Mouse (Mus musculus) testis, postnatal 10 days (tissue): ENCODE measurements around the gene Nucks1.
A peak's percentile ranks its signal among the peaks of the same experiment; 100 is the strongest.

Experiments used
- DNase-seq: peaks from one replicate; pipeline ENCODE4 v3.0.0; 2021; ENCODE audit warnings: low spot score

Gene Nucks1

DNA sequence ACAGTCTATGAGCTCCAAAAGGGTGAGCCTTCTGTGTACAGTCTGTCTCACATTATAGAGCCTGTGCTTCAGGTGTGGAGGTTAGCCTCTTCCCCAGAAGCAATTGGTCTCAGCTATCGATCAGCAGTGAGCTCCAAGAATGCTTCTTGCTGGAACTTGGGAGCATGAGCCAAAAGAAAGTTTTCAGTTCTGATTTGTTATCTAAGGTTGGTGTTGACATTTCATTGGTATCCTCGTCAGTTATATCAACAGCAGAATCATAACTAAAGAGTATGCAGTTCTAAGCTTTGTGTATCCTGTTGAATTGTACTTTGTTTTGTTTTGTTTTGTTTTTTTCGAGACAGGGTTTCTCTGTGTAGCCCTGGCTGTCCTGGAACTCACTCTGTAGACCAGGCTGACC, 11.8 kb downstream of the Nucks1 start:
- DNase-seq: no peak

DNA sequence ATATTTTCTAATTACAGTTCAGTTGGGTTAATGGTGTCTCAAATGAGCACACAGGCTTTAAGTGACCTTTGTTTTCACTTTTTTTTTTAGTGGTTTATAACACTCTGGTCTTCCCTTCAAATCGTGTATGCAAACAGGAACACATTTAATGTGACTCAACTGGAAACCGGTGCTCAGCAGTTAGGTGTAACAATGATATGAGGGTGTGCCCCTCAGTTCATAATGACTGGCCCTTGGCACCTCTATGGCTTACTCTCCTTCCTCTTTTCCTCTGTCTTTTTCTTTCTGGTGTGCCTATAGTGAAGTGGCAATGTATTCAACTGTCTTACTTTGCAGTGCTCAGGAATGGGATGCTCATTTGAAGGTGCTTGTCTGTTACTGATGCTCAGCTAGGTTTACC, 23.1 kb downstream of the Nucks1 start:
- no peak for DNase-seq

DNA sequence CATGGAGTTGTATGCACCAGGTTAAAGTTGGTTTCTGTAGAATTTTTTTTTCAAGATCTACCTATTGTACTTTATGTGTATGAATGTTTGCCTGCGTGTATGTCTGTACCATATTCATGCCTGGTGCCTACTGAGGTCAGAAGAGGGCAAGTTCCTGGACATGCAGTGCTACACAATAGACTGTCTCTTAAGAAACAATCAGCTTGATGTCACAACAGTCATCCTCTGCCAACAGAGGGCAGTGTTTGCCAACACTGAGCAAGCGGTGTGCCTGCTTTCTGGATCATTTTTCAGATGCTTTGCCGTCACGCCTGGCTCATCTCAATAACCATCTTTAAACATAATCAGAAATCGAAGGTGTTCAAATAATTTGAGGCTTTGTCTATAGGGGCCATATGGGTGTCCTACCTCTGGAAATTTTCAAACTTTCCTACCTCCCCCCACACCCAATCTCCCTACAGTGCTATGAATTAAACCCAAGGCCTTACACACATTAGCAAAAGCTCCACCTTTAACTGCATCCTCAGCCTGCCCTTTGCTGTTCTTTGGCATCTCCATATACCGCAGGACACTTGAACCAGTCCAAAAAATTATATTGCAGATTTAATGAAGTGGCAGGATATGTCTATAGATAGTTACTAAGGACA, 27.4 kb downstream of the Nucks1 start:
- peak; percentile 82 for DNase-seq

DNA sequence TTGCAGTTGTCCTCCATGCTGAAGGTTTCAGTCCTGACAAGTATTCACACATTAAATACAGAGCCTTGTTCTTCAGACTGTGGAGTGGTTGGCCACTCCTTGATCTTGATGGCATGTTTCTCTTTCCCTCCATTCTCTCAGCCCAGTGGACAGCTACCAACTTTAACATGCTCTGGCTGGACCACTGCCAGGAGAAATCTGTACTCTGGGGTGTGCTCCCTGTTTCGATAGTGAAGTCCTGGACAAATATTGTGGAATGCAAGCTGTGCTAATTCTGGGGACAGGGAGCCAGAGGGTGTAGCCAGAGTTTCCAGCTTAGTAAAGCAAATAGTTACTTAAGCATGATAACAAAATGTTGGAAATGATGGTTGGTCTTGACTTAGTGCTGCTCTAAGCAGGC, 28.5 kb downstream of the Nucks1 start:
- peak; percentile 71 for DNase-seq

DNA sequence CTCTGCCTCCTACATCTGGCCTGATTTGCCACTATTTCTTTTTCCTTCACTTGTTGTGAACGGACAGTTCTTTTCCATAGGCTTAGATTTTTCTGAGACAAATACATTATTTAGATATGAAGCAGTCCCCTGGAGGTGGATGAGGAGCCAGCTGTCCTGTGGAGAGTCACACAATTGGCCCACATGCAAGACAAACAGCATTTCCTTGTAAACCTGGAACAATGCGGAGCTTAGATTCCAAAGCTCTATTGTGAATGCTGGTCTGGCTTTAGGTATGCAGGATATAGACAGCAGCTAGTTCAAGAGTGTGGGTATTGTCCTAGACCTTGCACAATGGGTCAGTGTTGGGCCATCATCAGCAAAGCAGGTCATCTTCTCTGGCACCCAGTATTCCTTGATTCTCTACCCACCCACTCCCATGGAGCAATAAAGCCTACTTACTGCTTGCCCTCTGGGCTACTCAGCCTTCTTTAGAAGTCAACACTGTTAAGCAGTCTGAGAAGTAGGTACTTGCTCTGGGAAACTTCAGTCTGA, 30.4 kb downstream of the Nucks1 start:
- DNase-seq: no peak

DNA sequence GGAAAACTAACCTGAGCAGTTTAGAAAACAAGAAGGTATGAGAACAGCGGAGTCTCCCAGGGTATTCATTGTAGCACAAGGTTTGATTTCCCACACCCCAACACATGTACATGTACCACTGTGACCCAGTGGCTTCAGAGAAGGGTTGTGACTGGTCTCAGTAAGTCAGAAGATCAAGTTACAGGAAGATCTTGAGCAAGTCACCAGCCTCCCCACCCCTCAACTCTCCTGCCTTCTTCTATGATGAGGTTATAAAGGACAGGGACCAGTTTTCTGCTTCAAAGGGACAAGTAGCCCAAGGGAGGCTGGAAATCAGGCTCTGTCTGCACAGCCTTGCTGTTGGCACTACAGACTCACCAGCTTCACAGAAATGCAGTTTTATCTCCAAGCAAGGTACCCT, 31.2 kb downstream of the Nucks1 start:
- DNase-seq: no peak

DNA sequence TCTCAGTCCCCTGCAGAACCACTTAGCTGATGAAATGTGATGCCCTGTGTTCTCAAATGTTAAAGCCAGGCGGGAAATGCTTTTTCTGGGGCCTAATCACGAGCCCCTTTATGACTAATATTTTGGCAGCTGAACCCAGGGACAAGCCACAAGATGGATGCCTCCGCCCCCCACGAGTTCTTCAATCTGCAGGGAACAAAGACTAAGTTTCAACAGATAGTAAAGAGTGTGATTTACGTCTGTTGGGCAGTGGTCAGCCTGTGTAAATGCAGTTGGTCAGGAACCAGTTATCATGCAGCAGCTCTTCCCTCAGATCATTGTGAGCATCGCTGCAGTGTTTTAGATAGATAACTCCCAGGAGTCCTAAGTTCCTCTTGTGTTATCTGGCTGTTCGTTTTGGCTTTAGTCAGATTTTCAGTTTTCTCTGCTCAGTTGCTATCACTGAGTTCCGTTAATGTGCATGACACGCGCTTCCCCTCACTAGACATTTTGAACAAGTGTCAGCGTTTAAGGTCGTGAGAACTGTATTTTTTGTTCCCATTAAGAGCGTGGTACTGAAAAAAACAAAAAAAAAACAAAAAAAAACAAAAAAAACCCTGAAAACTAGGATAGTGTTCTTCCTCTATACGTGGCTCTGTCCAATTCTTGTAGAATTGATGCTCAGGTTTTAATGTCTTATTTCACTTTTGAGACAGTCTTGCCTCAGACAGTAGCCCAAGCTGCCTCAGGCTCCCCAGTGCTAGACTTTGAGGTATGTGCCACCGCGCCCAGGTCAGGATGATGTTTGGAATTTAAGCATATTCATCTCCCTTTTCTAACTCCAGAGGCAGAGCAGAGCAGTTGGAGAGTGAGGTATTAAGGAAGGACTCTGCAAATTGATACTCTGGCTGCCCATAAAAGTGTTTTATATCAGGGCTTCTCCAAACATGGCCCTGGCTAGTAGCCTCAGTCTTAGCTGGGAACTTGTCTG, 32.6 kb downstream of the Nucks1 start:
- DNase-seq: no peak

DNA sequence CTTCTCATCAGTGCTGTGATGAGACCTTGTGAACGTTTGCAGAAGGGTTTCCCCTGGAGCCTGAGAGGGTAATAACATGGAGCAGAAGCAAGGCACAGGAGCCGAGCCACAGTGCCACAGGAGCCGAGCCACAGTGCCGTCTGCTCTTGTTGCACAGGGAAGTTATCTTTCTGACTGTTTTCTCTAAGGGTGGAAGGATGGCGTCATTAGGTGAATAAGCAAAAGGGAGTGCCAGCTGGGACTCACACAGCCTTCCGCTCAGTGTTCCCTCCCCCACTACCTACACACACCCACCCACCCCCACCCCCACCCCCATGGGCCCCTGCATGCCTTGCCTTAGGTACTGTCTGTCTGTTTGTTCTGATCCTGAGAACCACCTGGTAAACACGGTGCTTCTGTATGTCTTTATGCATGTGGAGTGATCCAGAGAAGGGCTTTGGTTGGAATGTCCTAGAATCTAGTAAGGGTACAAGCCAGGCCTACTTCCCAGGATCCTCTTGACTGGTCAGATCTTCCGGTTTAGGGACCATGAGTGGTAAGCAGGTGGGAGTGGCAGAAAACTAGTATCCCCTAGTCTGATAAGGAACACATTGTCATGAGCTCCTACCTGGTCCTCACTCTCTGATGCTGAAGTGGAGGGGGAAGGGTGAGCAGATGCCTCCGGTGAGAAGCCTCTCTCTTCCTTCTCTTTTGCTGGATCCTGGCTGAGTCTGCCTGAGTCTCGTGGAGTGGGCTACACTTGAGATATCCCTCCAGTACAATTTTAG, 35.5 kb downstream of the Nucks1 start:
- DNase-seq: no peak

DNA sequence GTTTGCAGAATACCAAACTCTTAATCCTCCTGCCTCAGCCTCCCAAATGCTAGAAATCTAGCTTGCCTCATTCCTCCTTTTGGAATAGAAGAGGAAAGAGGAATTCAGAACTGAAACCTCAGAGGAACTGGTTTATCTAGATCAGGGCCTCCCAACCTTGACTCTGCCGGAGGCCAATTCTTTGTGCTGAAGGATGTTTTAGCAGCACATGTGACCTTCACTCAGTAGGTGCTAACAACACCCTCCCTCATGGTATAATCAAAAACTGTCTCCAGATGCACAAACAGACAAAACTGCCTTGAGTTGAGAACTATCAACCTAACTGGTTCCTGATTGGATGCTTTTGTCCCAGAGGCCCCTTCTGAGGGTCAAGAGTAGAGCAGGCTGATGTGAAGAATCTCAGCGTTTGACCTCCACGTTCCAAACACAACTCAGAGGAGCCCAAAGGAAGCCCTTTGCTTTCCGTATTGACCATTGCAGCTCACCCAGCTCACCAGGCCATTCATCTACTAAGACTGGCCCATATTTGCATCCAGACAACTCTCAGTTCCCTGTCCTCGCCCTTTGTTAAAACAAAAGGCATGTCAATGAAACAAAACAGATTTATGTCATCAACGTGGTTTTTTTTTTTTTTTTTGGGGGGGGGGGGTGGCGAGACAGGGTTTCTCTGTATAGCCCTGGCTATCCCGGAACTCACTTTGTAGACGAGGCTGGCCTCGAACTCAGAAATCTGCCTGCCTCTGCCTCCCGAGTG, 36.3 kb downstream of the Nucks1 start:
- DNase-seq: no peak

DNA sequence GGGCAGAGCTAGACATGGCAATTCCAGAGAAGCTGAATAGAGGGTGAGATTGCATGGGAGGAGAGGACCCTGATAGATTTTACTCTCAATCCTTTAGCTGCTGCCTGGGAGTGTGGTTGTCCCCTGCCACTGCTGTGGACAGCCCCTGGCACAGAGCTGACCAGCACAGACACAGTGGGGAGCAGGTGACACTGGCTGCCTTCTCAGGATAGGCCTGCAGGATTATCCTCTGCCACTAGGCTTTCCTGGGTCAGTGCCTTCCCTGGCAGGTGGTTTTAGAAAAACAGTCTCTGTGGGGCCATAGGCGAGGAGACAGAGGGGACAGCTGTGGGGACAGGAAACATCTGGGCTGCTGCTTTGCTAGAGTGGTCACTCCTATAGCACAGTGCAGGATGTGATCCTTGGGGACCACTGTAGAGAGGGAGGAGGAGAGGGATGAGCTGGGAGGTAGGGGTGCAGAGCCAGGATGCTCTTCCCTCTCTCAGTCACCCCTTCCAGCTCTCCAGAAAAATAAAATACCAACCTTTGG, 37.7 kb downstream of the Nucks1 start:
- DNase-seq: no peak

DNA sequence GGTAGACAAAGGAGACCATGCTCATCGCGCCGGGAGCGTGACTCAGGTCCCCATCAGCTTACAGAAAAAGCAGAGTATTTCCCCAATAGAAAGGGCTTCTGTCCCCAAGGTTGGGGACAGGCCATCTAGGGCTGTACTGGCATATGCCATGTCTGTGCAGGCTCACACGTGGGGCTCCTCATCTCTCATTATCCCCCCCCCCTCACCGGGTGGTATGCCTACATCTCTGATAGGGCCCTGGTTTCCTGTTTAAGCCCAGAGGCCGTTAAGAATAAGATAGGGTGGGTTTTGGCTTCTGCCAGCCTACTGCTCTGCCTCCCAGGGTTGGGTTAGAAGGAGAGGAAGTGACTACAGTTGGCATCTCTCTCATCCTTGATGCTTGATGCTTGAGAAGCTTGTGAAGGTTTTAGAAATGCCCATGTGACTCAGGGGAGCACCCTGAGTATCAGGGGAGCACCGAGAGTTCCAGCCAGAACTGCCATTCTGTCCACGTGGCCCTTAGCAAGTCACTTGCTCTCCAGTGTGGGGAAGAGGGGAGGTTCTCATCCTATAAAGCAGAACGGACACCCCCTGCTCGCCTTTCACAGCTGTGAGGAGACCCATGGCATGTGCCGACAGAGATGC, 44.0 kb downstream of the Nucks1 start:
- DNase-seq: no peak

DNA sequence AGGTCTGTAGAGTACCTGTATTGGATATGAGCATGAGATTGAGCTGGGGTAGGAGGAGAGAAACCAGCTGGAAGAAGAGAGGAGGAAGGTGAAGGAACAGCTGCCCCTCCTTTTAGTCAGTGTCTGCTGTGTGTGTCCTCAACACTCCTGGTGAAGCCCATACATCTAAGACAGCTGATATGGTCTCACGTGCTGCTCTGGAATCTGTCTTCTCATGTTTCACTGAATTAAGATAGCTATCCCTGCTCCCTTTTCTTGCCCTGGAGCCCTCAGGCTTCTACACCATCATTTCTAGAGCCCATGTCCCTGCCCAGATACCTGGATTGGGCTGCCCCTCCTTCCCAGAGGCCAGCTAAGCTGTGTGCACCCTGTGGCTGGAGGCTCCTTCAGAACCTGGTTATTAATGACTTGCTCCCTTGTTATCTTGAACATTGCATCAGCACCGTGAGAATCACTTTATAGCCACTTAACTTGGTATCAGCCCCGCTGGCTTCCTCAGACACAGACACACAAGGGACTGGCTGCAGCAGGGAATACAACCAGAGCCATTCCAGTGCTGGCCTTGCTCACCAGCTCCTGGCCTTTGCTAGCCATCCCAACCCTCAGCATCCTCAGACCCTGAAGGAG, 44.9 kb downstream of the Nucks1 start:
- no peak for DNase-seq

DNA sequence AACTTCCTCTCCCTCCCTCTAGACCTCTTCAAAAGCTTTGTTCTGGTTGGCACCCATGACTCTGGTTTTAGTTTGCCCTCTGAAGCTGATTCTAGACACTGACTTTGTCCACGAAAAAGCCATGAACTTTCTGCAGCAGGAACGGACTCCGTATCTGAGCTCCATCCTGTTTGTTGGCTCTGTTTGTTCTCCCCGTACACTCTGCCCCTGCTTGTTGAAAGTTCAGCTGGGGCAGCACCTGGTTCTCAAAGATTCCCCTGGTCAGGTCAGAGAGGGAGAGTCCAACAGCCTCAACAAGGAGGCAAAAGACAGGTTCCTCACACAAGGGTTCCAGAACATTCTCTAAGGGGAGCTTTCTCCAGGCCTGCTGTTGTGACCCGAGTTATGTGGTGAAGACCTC, 47.1 kb downstream of the Nucks1 start:
- DNase-seq: no peak

DNA sequence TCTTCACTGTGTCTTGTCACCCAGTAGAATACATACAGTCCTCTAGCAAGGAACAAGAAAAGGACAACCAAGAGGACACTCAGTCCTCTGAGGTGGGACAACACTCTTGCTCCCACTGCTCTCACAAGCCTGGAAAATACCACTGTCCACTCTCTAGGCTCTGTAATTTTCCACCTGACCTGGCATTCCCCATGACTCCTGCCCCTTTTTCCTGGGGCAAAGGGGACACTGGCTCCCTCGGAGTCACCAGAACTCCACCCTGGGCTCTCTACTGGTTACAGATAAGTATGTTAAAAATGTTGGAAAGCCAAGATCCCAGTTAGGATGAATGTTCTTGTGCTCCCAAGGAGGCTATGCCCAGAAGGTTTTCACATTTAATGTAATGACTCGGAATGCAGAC, 50.7 kb downstream of the Nucks1 start:
- no peak for DNase-seq

DNA sequence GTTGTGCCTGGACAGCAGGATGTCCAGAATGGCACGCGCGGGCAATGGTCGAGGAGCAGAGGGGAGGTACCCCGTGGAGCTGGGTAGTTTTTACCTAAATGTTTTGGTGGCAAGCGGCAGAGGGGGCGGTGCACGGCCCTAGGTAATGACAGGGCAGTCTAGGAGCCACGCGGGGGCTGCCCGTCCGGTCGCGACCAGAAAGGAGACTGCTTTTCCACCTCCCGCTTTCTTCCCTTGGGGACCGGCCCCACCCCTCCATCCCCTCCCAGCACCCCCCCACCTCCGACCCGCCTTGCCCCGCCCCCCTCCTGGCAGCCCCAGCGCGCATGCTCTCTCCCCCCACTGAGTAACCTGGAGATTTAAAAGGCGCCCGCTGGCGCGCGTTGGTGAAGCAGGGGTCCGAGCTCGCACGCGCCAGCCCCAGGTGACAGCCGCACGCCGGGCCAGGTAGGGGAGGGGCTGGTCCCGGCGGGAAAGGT, 52.3 kb downstream of the Nucks1 start, which contains the start of gene Slc45a3:
Gene Slc45a3, plus strand, starts transcription at position 362 of the 479 bp plus-strand sequence.
- peak; percentile 74 for DNase-seq

DNA sequence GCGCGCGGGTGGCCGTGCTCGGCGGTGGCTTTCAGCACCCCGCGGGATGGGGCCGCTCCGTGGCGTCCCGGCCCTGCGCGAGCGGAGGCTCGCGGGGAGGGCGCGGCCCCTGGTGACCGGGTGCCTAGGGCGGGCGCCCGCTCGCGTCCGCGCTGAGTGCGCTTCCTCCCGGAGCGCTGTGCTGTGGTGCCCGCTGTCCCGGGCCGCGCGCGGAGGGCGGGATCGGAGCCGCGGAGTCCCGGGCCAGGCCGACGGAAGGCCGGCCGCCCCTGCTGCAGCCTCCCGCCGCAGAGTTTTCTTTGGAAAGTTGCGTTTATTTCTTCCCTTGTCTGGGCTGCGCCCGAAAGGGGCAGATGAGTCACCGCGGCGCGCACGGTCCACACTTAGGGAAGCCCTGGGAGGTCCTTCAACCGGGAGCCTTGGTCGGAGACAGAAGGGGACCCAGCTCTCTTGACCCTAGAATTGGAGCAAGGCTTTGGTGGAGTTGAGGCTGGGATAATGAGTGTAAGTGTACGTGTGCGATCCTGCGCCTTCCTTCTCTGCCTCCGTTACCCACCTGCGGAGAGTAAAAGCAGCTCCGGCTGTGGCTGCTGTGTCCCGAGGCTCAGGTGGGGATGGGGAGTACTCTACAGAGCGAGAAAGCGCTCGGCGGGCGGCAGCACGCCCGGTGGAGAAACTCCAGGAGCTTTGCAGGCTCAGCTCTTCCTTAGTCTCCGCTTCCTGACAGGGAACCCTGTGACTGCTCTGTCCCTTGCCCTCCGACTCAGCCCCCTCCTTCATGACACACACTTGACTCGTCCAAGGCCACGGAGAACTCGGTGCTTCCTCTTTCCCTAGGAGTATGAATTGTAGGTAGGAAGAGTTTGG, 53.0 kb downstream of the Nucks1 start:
- no peak for DNase-seq

DNA sequence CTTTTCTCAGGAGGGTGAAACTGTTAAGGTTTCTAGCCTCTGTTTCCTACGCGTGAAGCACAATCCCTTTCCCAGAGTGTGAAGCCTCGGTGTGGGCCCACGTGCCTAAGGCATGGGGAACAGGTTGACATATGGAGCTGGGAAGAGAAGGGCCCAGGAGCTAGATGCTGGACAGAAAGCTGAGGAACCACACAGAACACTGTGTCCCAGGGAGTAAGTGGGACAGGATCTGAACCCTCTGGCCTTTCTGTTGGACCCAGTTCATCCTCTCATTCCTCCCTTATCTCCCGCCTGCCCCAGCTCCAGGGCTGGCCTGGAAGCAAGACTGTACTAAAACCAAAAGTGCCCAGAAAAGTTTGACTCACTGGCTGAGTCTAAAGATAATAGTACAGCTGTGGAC, 53.8 kb downstream of the Nucks1 start:
- DNase-seq: no peak

DNA sequence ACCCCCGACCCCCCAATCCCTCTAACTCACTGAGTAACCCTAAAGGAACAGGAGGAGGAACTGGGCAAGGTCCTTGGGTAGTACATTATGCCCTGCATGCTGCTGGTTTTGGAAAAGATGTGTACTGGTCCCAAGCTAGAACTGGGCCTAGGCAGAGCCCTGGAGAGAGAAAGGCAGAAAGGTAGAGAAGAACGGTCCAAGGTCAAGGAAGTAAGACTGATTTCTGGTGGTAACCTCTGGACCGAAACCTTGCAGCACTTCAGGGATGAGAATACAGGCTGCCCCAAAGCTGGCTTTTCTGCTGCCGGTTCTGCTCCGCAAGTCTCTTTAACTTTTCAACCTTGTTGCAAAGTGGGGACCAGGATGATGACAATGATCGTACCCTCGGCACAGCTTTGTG, 54.2 kb downstream of the Nucks1 start:
- DNase-seq: no peak

DNA sequence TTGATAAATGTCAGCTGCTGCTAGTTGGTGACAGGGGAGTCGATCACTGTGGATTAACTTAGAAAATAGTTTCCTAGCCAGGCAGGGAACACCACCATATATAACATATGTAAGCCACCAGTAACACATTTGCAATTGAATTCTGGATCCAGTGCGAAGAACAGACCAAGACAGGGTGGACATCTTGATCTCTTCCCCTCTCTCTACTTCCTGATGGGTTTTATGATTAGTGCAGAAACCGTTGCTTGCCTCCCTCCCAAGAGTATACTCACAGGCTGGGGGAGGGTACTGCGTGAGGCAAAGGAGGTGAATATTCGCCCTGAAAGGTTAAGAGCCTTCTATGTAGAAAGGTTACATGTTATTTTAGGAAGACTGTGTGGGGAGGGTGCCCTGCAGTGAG, 55.5 kb downstream of the Nucks1 start:
- no peak for DNase-seq
